ENCODE assay signal across 8 mouse cellular contexts in genomic region chr14:124675142-124675653, GRCm38 (mm10). TPM values are rescaled to one million over a fixed set of nuclear protein-coding genes. Genes with fewer than 3 reads are reported as not detected.
DNase-seq lines count a peak whose midpoint lies in the region; ATAC-seq and TF ChIP-seq lines count a peak whose summit lies in the region.

No protein-coding gene starts in this region.

- intact Hi-C loops in left cerebral cortex, adult 2 months (cut with DNase I) = loop anchor here (10.0 kb wide), 3 partner anchors 200 to 450 kb away; no protein-coding TSS in a partner anchor

- no peak overlapping the region for H3K9ac ChIP-seq in kidney, postnatal 0 days (ENCODE audit: low read depth, low read length)
- H3K9ac ChIP-seq in heart, embryonic 15.5 days = peak overlapping the region; percentile 33

- no peaks in the 10 kb centered on the region for H3K9me3 ChIP-seq in kidney, postnatal 0 days (replicated peaks; ENCODE audit: low read length)
- no peaks in the 10 kb centered on the region for H3K9me3 ChIP-seq in heart, embryonic 15.5 days (replicated peaks)

- peak; percentile 28 for DNase-seq in kidney, postnatal 0 days (ENCODE audit: low spot score)
- no peak for DNase-seq in kidney, postnatal 36 days
- DNase-seq in cerebellum, adult 9-11 months = peak; percentile 77
- DNase-seq in left cerebral cortex, adult 2 months (ENCODE audit: extremely low spot score in 1 of 2, low spot score in 2 of 2) = peak in 1 of 2 experiments; percentile 32
- no peak for DNase-seq in thymus, postnatal 10 days (ENCODE audit: low spot score in 2 of 2)

- no peaks in the 10 kb centered on the region for H3K36me3 ChIP-seq in kidney, postnatal 0 days (ENCODE audit: insufficient read depth, low read length)
- H3K36me3 ChIP-seq in heart, embryonic 15.5 days = no peaks in the 10 kb centered on the region

- no peak overlapping the region for H3K27ac ChIP-seq in kidney, postnatal 0 days
- H3K27ac ChIP-seq in heart, embryonic 15.5 days = no peak overlapping the region
- H3K27ac ChIP-seq in left cerebral cortex, adult 2 months = peak overlapping the region; percentile 95

- no peak for TF ChIP-seq CTCF in kidney, postnatal 0 days (IDR thresholded peaks at IDR 0.05; ENCODE audit: low read depth)
- no peak for TF ChIP-seq CTCF in left cerebral cortex, adult 2 months (IDR thresholded peaks at IDR 0.05)

- H3K4me3 ChIP-seq in kidney, postnatal 0 days (replicated peaks; ENCODE audit: low read depth, low read length) = 0 out of 2 replicates have a peak overlapping the region, but pooled peaks have one; percentile 11
- peak overlapping the region; percentile 47 for H3K4me3 ChIP-seq in heart, embryonic 15.5 days
- H3K4me3 ChIP-seq in left cerebral cortex, adult 2 months = peak overlapping the region; percentile 81

- ATAC-seq in kidney, postnatal 0 days (replicated peaks; ENCODE audit: low FRiP score, low read depth) = peak; percentile 79
- peak; percentile 47; the same call in 1 of the 2 replicates for ATAC-seq in heart, embryonic 15.5 days (replicated peaks; ENCODE audit: insufficient number of reproducible peaks, insufficient read depth, low FRiP score, low read depth)
- ATAC-seq in monocyte, adult 5-6 weeks (replicated peaks; ENCODE audit: insufficient number of reproducible peaks, low FRiP score, low TSS enrichment, poor library complexity, severe bottlenecking) = 0 out of 2 replicates have a peak, but pooled peaks have one; percentile 17
- ATAC-seq in activated CD4-positive, CD25-positive, alpha-beta regulatory T cell, adult 4 months = no peak

- no peaks in the 10 kb centered on the region for H3K4me1 ChIP-seq in kidney, postnatal 0 days (replicated peaks; ENCODE audit: insufficient read depth, low read length)
- H3K4me1 ChIP-seq in heart, embryonic 15.5 days (replicated peaks) = peaks cover 12% of the 10 kb centered on the region

- H3K27me3 ChIP-seq in kidney, postnatal 0 days (ENCODE audit: insufficient read depth, low read length) = no peaks in the 10 kb centered on the region
- peaks cover 4% of the 10 kb centered on the region for H3K27me3 ChIP-seq in heart, embryonic 15.5 days

- peak overlapping the region; percentile 46 for H3K4me2 ChIP-seq in kidney, postnatal 0 days (ENCODE audit: low read length)
- H3K4me2 ChIP-seq in heart, embryonic 15.5 days = peak overlapping the region; percentile 81

- 2% methylated on average over 21 of the region's 21 CpGs for WGBS in kidney, postnatal 0 days
- WGBS in heart, embryonic 15.5 days = 3% methylated on average over 21 of the region's 21 CpGs

RNA-seq across cellular contexts. Expression of gene Fgf14, which starts 1.7 kb away (rescaled TPM):
- polyA plus RNA-seq in kidney, postnatal 0 days (2015; fragmentation: Nextera tagmentation; extraction: Ambion mirVana) = 0.06 and 0.16 TPM in 2 replicates
- polyA plus RNA-seq in heart, embryonic 15.5 days (2015; fragmentation: Nextera tagmentation; extraction: Ambion mirVana) = 1.9 and 6.1 TPM in 2 replicates
- total RNA-seq in left cerebral cortex, adult 2 months (2021) = 10 to 100 TPM; 54.7 to 55.1 TPM
- not detected in 3 replicates for total RNA-seq in monocyte, adult 5-6 weeks (2017)
- polyA plus RNA-seq in activated CD4-positive, CD25-positive, alpha-beta regulatory T cell, adult 4 months (2017; shearing (Covaris generic)) = not detected

Comparison
In these comparisons a context has a peak if more than half of its experiments do, and no peak if none do; other contexts are left out.
1. DNase-seq: peak in kidney, postnatal 0 days (single experiment) and cerebellum, adult 9-11 months (single experiment); none in kidney, postnatal 36 days (0 of 2) and thymus, postnatal 10 days (0 of 2).
2. H3K4me3 ChIP-seq: peak in every context shown above with its lines; median percentile 81 in left cerebral cortex, adult 2 months; 47 in heart, embryonic 15.5 days; 11 in kidney, postnatal 0 days.